Mouse (Mus musculus): ENCODE results near the gene Slc36a4. TPM values are rescaled to one million over a fixed set of nuclear protein-coding genes. Genes with fewer than 3 reads are reported as not detected.

Gene Slc36a4
- polyA plus RNA-seq, 1 experiment: not detected

GRCm38 (mm10) chr9:15694989-15695388 is 14.5 kb upstream of the Slc36a4 start:
- H3K4me3 ChIP-seq (ENCODE audit: insufficient read depth, low read depth, low read length): no peak overlapping the region
- no peak overlapping the region for H3K27ac ChIP-seq (ENCODE audit: insufficient read depth, low read depth, low read length)
- 31% methylated on average over 5 of the region's 5 CpGs for WGBS
- H3K4me1 ChIP-seq (ENCODE audit: control insufficient read depth, insufficient read depth, low read length): no peaks in the 10 kb centered on the region
- TF ChIP-seq POLR2A (IDR thresholded peaks at IDR 0.05; ENCODE audit: insufficient read depth, low read depth, low read length) (no peak), CTCF (IDR thresholded peaks at IDR 0.05; ENCODE audit: insufficient read depth, low read depth, low read length) (no peak)

DNA sequence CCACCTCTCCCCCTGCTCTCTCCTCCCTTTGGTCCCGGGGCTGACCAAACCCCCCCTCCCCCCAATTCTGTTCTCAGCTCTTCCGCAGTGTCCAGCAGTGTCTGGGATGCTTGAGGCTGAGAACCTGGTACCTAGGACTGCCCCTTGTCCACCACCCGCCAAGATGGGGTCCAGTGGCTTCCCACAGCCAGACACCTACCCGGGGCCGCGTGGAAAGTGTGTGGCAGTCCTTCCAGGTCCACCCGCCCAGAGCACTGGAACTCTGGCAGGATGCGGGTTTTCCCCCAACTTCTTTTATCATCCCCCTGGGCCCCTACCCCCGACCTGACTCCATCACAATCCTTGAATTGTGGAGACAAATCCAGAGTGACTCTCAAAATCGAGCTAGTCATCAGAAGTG is 3.8 kb upstream of the Slc36a4 start:
- peaks cover 4% of the 10 kb centered on the region; the same call in 1 of the 2 replicates for H3K4me1 ChIP-seq (ENCODE audit: control insufficient read depth, insufficient read depth, low read length)
- H3K4me3 ChIP-seq (ENCODE audit: insufficient read depth, low read depth, low read length): no peak overlapping the region
- H3K27ac ChIP-seq (ENCODE audit: insufficient read depth, low read depth, low read length): no peak overlapping the region
- no peak for TF ChIP-seq CTCF (IDR thresholded peaks at IDR 0.05; ENCODE audit: insufficient read depth, low read depth, low read length)
- no peak for TF ChIP-seq POLR2A (IDR thresholded peaks at IDR 0.05; ENCODE audit: insufficient read depth, low read depth, low read length)
- 82% methylated on average over 10 of the region's 10 CpGs for WGBS

GRCm38 (mm10) chr9:15708979-15709598 is 449 bp upstream of the Slc36a4 start:
- H3K4me1 ChIP-seq (ENCODE audit: control insufficient read depth, insufficient read depth, low read length): peaks cover 14% of the 10 kb centered on the region
- peak overlapping the region; percentile 67 for H3K4me3 ChIP-seq (ENCODE audit: insufficient read depth, low read depth, low read length)
- WGBS: 10% methylated on average over 14 of the region's 14 CpGs
- H3K27ac ChIP-seq (ENCODE audit: insufficient read depth, low read depth, low read length): peak overlapping the region; percentile 43
- no peak for TF ChIP-seq CTCF (IDR thresholded peaks at IDR 0.05; ENCODE audit: insufficient read depth, low read depth, low read length)
- TF ChIP-seq POLR2A (IDR thresholded peaks at IDR 0.05; ENCODE audit: insufficient read depth, low read depth, low read length): no peak

DNA sequence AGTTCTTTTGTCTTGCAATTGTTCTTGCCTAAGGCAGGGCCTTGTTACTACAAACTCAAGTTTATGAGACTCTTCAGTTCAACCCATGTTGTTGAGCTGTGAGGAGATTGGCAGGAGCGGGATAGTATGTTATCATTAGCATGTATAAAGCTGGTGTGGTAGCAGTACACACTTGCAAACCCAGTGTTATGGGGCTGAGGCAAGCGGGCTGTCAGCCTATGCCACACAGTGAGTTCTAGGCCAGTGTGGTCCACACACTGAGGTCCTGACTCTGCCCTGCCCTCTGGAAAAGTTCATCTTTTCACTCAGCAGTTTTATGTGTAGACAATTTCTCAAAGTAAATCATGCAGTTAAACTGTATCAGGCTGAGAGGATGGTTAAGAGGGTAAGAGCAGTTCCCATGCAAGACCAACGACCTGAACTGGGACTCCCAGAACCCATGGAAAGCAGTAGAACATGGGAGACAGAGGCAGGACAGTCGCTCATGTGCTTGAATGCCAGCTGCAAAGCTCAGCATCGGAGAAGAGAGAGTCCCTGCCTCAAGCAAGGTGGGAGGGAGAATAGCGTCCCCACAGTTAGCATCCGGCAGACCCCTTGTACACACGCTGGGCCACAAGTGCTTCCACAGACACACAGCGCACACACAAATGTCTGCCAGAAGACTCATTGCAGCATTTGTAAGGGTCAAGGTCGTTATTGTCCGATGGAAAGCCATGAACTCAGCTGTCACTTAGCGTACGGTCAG is 1.5 kb downstream of the Slc36a4 start:
- peaks cover 14% of the 10 kb centered on the region for H3K4me1 ChIP-seq (ENCODE audit: control insufficient read depth, insufficient read depth, low read length)
- no peak for TF ChIP-seq CTCF (IDR thresholded peaks at IDR 0.05; ENCODE audit: insufficient read depth, low read depth, low read length)
- no peak for TF ChIP-seq POLR2A (IDR thresholded peaks at IDR 0.05; ENCODE audit: insufficient read depth, low read depth, low read length)
- no peak overlapping the region for H3K4me3 ChIP-seq (ENCODE audit: insufficient read depth, low read depth, low read length)
- WGBS: 93% methylated on average over 13 of the region's 13 CpGs
- no peak overlapping the region for H3K27ac ChIP-seq (ENCODE audit: insufficient read depth, low read depth, low read length)

GRCm38 (mm10) chr9:15711676-15712075 is 2.1 kb downstream of the Slc36a4 start:
- Histone ChIP-seq H3K4me1 (ENCODE audit: control insufficient read depth, insufficient read depth, low read length) (peaks cover 14% of the 10 kb centered on the region), H3K4me3 (ENCODE audit: insufficient read depth, low read depth, low read length) (no peak overlapping the region), H3K27ac (ENCODE audit: insufficient read depth, low read depth, low read length) (no peak overlapping the region)
- TF ChIP-seq CTCF (IDR thresholded peaks at IDR 0.05; ENCODE audit: insufficient read depth, low read depth, low read length): no peak
- no peak for TF ChIP-seq POLR2A (IDR thresholded peaks at IDR 0.05; ENCODE audit: insufficient read depth, low read depth, low read length)
- 91% methylated on average over 7 of the region's 7 CpGs for WGBS

GRCm38 (mm10) chr9:15714792-15715191 is 5.3 kb downstream of the Slc36a4 start:
- TF ChIP-seq CTCF (IDR thresholded peaks at IDR 0.05; ENCODE audit: insufficient read depth, low read depth, low read length): no peak
- TF ChIP-seq POLR2A (IDR thresholded peaks at IDR 0.05; ENCODE audit: insufficient read depth, low read depth, low read length): no peak
- H3K4me3 ChIP-seq (ENCODE audit: insufficient read depth, low read depth, low read length): no peak overlapping the region
- 77% methylated on average over 4 of the region's 4 CpGs for WGBS

DNA sequence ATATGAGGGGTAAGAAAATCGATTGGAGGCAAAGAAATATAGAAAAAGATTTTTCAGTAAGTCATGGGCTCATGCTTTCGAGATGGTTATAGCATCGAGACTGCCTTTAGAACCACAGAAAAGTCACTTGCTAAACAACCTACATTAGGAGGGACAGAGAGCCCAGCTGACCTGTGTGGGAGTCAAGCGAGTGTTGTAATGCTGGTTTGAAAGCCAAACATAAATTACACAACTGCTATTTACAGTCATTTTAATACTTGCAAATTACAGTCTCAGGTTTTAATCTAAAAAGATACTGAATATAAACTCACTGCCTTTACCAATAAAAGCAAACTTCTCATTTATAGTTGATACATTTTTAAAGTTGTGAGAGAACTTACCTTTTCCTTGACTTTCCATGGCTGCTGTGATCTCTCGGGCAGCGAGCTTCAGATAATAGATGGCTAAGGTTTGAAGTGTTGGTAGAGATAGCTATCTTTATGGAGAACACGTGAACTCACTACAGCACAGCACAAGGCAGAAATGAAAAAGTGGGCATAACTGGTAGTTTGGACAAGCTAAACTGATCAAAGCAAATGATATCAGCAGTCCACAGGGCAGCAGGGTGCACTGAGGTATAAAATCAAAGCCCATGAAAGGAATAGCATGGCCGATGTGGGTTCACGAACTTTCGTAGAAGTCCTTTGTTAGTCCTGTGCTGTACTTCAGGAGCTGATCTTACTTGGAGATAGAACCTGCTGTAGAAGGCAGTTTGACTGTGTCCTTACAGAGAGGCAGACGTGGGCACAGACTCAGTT is 5.9 kb downstream of the Slc36a4 start:
- WGBS: 87% methylated on average over 11 of the region's 11 CpGs
- no peak for TF ChIP-seq CTCF (IDR thresholded peaks at IDR 0.05; ENCODE audit: insufficient read depth, low read depth, low read length)
- no peak for TF ChIP-seq POLR2A (IDR thresholded peaks at IDR 0.05; ENCODE audit: insufficient read depth, low read depth, low read length)
- no peak overlapping the region for H3K4me3 ChIP-seq (ENCODE audit: insufficient read depth, low read depth, low read length)
- H3K27ac ChIP-seq (ENCODE audit: insufficient read depth, low read depth, low read length): no peak overlapping the region
- H3K4me1 ChIP-seq (ENCODE audit: control insufficient read depth, insufficient read depth, low read length): peaks cover 13% of the 10 kb centered on the region

More at GRCm38 (mm10) chr9:15714792-15715191, 5.3 kb downstream of the Slc36a4 start:
- Histone ChIP-seq H3K4me1 (ENCODE audit: control insufficient read depth, insufficient read depth, low read length) (peaks cover 15% of the 10 kb centered on the region), H3K27ac (ENCODE audit: insufficient read depth, low read depth, low read length) (no peak overlapping the region)

DNA sequence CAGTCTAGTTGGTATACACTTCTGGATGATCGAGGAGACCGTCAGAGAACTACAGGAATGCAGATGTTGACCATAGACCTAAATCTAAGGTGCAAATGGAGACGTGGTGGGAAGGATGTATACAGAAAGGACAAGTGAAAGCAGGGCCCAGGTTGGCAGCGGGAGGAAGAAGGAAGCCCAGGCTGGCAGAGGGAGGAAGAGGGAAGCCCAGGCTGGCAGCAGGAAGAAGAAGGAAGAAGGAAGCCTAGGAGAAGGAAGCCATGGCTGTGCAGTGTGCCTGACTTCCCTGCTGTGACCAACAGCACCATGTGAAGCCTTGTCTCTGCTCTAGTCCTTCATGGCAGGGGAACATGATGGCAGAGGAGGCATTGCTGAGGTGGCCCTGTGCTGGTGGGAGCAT is 7.8 kb downstream of the Slc36a4 start:
- TF ChIP-seq CTCF (IDR thresholded peaks at IDR 0.05; ENCODE audit: insufficient read depth, low read depth, low read length) (no peak), POLR2A (IDR thresholded peaks at IDR 0.05; ENCODE audit: insufficient read depth, low read depth, low read length) (no peak)
- WGBS: 97% methylated on average over 4 of the region's 4 CpGs
- peaks cover 5% of the 10 kb centered on the region for H3K4me1 ChIP-seq (ENCODE audit: control insufficient read depth, insufficient read depth, low read length)

GRCm38 (mm10) chr9:15718295-15718694 is 8.8 kb downstream of the Slc36a4 start:
- H3K27ac ChIP-seq (ENCODE audit: insufficient read depth, low read depth, low read length): no peak overlapping the region
- H3K4me1 ChIP-seq (ENCODE audit: control insufficient read depth, insufficient read depth, low read length): peaks cover 5% of the 10 kb centered on the region
- no peak overlapping the region for H3K4me3 ChIP-seq (ENCODE audit: insufficient read depth, low read depth, low read length)
- TF ChIP-seq POLR2A (IDR thresholded peaks at IDR 0.05; ENCODE audit: insufficient read depth, low read depth, low read length): no peak
- TF ChIP-seq CTCF (IDR thresholded peaks at IDR 0.05; ENCODE audit: insufficient read depth, low read depth, low read length): no peak
- 83% methylated on average over 6 of the region's 6 CpGs for WGBS

More for the DNA sequence above, 7.8 kb downstream of the Slc36a4 start:
- Histone ChIP-seq H3K27ac (ENCODE audit: insufficient read depth, low read depth, low read length) (no peak overlapping the region), H3K4me3 (ENCODE audit: insufficient read depth, low read depth, low read length) (no peak overlapping the region)
